Mouse (Mus musculus) c-Kit-positive CD71-positive TER-119-negative erythroid progenitor cells, embryonic 14.5 days (primary cell): ENCODE data around the gene Col4a3bp.

Experiments
- DNase-seq: peaks from one replicate; pipeline ENCODE4 v3.0.0-alpha.2; 2013; ENCODE audit warnings: low read depth

Col4a3bp gene

DNA sequence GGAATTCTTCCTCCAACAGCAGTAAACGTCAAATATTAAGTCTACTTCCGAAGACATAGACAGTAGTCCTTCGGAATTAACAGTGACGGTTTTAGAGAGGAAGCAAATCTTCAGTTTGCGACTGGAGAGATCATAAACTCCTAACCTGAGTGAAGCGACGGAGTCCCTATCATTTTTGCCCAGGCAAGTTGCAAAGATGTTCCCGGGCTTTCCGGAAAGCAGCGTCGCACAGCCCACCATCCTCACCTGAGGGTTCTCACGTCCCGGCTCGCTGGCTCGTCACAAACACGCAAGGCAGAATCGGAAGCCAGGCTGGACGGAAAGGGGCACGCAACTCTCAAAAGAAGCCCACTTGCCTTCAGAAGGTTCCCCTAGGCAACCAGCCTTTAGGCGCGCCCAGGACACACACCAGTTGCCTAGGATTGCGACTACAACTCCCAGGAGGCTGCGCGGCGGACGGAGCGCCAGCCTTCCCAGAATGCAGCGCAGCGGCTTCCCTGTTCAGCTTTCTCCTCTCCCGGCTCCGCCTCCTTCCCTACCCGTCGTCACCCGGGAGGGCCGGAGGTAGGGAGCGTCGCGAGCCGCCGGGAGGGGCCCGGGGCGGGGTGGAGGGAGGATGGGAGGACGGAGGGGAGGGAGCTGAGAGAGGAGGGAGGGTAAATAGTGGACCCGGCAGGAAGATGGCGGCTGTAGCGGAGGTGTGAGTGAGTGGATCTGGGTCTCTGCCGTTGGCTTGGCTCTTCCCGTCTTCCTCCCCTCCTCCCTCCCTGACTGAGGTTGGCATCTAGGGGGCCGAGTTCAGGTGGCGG lies at the start of gene Col4a3bp, which contains the start of gene Polk:
TSS of gene Col4a3bp (plus strand) at position 538 of the 809 bp plus-strand sequence.
TSS of gene Polk (minus strand) at position 499 of the 809 bp plus-strand sequence.
- peak; percentile 97 for DNase-seq

DNA sequence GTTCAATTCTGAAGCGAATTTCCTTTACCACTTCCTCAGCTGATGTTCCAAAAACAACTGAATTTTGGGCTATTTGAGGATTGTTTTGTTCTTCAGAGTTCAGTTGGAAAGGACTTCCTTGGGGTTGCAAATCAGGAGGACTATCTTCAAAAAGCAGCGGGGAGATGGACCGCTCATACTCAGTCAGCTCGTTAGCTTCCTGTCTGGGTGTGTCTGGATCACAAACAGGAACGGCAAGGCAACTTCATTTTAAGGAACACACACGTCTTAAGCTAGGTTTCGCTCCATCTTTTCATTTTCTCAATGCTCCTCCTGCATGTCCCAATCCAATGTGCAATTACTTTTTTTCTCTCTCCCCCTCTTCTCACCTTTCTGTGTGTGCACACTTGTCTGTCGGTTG lies 45.8 kb upstream of the Col4a3bp start:
- DNase-seq, result no peak

DNA sequence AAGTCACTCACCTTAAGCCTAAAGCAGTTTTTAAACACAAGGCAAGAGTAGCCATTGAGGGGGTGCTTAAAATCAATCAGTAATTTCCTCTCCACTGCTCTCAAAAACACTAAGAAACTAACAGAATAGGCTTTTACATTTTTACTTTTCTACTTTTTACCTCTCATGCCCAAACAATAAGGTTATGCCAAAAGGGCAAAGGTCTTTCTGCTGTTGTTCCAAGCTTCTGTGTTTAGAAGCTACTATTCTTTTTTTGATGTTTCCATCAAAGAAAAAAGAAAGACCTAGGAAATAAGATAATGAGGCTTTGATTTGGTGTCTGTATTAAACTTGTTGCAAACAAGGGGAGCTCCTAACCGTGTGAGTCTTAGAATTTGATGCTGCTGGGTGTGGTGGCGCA lies 42.5 kb upstream of the Col4a3bp start:
- DNase-seq, result no peak

DNA sequence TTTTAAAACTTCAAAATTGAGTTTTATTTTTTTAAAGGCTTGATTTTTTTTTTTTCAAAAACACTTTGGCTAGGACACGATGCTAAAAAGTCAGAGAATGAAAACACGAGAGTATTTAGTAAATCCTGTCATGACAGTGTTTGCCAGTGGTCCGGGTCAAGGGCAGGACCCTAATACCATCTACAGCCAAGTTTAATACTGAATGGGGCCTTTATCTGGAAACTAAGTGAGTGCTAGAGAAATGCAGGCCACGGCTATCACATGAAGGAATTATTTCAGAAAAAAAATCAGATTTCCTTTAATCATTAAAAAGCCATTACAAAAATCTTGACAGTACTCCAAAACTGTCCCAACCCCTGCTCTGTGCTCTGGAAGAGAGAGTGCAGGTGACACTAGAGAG lies 36.8 kb upstream of the Col4a3bp start:
- no peak for DNase-seq

DNA sequence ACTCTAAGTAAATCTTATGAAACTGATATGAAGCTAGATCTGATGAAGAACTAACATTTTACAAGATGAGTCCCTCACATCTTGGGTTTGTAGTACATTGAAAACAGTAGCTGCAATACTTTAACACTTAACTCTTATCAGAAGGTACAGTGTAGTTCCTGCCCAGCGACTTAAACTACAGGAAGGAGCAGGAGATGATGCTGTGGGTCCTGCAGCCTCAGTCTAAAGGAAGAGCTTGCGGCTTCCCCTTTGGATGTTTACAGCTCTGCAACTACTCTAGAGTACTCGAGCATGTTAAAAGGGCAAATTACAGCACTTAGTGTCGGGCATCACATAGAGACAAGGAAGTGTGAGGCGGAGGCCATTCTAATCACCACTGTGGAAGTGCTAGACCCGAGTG lies 36.1 kb upstream of the Col4a3bp start:
- no peak for DNase-seq

DNA sequence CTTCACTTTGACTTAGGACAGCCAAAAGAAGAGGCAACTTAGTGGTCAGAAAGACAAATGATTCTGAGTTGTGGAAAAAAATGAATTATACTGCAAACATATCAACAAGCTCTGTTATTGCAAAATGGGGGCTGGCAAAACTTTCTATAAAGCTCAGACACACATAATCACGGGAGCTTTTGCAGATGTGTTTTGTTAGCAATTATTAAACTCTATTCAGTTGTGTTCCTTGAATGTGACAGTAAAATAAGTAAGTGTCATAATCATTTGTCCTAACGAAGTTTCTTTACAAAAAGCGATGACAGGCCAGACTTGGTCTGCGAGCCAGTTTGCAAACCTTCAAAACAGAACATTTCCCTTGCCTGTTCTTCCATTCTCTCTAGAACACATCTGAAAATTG lies 34.9 kb upstream of the Col4a3bp start:
- no peak for DNase-seq

DNA sequence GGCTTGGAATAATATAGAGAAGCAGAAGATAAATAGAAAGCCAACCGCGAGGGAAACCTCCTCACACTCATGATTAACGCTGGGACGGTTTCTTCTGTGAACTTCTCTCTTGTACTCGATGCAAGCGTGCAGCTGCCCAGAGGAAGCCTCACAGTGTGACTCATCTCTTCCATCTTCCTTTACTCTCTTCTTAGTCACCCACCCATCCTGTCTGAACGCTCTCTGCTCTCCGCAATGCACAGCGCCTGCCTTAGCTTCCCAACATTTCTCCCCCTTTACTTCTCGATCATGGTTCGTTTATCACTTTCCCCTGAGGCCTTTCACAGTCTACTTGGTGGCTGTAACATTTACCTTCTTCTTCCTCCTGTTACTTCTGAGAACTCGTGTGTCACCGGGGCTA lies 31.8 kb upstream of the Col4a3bp start:
- no peak for DNase-seq

DNA sequence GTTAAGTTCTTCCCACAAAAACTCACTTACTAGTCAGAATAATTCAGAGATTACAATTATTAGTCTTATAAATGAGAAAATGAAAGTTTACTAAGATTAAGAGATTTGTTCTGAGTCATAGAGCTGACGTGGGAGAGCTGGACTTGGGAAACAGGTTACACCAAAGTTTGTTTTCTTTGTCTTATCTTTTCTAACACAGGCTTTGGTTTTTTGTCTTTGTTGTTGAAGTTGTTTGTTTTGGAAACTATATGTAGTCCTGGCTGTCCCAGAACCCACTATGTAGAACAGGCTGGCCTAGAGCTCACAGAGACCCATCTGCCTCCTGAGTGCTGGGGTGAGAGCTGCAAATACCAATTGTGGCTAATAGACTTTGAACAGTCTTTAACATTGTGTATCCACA lies 31.2 kb upstream of the Col4a3bp start:
- DNase-seq, result no peak

DNA sequence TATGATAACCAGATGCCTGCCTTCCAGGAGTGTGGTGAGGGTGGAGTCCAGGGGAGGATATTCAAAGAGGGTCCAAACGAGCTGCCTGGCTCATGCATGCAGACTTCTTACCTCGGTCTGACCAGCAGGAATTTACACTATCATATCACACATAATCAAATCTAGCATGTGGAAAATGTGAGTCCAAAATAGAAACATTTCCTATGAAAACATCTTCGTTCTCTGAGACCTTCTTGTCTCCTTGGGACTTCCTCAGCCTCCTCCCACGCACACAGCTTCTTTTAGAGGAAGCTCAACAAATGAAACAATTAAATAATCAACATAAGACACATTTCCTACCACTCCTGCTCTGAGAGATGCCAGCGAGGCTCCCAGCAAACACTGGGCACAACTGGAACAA lies 30.5 kb upstream of the Col4a3bp start:
- no peak for DNase-seq

DNA sequence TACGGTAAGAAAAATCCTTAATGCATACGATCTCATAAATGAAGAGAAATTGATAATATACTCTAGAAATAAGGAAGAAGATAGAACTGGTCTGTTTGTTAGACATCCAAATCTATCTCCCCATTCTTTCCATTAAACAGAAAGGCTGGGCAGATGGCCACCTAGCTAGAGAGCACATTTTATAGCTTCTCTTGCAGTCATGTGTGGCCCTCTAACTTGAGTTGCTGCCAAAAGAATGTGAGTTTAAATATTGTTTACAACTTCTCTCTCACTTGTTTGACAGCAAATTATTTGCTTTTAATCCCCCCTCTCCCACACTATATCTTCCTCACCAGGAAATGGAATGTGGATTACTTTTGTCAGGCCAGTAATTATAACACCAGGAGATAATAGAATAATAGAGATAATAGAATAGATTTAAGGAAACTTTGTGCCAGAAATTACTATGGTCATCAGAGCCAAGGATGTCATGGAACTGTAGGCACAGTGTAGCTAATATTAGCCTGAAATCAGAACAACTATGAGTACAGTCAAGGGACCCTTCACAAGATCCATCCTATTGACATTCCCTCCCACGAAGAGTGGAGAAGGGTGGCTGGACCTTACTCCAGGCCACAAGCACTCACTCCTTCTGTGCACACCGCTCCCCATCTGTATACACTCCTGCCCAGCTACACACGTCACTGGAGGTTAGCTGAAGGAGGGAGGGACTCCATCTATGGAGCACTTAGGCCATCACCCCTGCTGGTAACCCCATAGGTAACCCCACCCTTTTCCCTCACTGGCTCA lies 28.1 kb upstream of the Col4a3bp start:
- no peak for DNase-seq

DNA sequence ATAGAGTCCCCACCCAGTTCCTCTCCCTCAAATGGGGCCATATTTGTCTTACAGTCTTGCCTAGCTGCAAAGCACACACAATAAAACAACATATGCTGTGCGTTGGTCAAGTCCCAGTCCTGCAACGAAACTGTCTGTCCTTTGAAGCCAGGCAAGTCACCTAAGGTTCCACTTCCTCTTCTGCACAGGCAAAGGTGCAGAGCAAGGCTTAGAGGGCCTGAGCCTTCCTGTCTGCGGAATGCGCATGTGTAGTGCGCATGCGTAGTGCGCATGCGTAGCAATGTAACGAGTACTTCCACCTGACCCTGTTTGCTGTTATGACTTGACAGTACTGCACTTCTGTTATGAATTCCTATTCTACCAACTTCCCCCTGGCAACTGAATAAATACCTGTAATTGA lies 26.2 kb upstream of the Col4a3bp start:
- DNase-seq, result no peak

DNA sequence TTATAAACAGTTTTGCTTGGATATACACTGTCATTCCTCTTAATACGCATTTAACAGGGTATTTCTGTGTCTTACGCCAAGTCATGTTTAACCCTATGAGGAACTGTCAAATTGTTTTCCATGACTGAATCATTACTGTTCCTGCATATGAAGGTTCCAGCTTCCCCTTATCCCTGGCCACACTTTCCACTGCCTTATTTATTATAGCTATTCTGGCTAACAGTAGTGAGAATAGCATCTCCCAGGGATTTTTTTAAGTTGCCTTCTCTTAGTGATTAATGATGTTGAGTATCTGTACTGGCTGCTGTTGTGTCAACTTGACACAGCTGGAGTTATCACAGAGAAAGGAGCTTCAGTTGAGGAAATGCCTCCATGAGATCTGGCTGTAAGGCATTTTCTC lies 25.1 kb upstream of the Col4a3bp start:
- no peak for DNase-seq

DNA sequence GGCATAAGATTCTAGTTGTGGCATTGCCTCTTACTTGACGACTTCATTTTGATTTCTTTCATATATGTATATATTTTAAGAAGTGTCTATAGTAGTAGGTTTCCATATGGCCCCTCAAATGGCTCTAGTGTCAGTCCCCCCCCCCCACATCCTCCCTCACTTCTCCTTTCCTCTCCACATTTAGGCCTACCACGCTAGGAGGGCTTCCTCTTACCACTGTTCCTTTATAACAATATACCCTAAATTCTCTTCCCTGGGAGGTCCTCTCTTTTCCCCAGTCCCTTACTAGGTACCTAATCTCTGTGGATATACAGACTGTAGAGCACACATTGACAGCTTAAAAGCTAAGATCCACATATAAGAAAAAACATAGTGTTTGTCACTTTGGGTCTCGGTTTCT lies 21.1 kb upstream of the Col4a3bp start:
- DNase-seq, result no peak

DNA sequence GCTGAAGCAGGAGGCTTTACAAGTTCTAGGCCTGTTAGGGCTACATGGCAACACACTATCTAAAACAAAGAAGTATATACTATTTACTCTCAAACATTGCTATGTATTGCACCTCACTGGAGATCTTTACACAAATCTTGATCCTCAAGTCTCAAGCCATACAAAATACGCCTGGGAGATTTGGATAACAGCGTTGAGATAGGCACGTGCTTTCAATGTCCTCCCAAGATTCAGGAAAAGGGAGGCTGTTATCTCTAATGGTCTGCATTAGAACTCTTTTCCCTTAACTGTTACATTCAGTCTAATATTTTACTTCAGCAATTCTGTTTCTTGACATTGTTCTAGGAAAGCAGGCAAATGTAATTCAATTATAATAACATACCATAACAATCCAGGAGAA lies 15.4 kb upstream of the Col4a3bp start:
- no peak for DNase-seq

DNA sequence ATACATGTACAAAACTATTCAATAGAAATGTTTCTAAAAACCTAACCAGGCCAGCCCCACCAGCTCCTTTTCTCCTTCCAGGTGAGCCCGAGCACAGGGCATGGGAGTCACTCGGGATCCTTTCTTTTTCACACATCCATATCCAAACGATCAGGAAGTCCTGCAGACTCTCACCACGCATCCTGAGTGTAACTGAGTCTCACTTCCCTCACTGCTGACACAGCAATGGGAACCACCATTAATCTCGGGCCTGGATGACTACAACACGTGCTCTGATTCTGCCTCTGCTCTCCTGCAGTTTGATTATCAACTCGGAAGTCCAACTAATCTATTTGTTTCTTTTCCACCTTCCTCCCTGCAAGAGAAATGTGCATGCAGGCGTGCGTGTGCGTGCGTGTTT lies 14.6 kb upstream of the Col4a3bp start:
- DNase-seq, result no peak

DNA sequence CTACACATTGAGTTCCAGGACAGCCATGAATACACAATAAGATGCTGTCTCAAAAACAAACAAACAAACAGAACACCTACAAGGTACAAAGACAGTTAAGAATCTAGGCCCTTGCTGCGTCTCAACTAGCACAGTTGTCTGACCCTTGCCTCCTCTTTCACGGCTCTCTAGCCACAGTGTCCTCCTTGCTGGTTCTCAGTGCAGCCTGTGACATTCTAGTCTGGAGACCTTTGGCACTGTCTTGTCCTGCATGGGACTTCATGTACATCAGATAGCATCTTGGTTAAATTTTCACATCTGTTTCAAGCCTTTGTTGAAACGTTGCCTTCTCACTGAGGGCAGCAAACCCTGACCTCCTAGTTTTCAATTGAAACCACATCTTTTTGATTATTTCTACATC lies 13.6 kb upstream of the Col4a3bp start:
- DNase-seq, result no peak

DNA sequence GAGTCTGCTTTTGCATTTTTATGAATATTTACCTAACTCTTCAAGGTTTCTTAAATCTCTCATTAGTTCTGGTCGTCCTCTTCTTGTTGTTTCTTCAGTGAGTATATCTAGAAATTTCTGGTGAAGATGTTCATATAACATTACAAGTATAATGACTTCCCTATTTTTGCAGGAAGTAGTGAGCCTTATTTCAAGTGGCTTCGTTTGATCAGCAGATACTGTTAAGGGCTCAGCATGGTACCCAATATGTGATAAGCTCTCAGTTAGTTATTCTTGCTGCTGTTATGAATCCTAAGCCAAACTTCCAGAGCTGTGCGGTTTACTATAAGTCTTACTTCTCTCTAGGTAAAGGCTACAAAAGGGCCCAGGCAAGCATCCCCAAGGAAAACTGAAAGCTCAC lies 12.9 kb upstream of the Col4a3bp start:
- DNase-seq, result no peak

DNA sequence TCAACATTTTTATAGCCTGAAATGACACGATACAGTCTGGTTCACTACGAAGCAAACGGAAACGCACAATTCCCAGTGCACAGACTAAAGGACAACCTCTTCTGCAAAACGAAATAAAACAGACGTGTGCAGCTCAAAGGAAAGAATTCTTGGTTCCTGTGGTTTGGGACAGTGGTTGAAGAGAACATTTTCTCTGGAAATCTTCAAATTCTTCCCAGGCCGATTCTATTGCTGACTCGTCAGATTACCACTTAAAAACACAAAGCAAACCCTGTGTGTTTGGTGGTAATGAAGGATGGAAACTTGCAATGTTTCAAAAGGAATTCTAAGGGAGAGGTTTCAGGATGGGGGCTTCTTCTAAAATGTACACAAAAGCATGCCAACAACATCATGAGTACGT lies 12.4 kb upstream of the Col4a3bp start:
- DNase-seq, result no peak

DNA sequence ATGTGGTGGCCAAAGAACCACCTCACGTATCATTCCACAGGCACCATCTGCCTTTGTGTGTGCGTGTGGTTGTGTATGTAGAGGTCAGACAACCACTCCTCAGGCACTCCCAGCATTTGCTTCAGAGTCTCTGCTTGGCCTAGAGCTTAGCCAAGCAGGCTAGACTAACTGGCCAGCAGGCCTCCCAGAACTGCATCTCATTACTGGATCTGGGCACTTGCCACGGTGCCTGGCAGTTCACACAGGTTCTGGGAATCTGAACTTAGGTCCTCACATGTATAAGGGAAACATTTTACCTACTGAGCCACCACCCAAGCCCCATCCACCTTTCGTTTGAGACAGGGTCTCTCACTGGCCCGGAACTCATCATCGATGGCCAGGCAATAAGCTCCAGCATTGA lies 10.2 kb upstream of the Col4a3bp start:
- no peak for DNase-seq

DNA sequence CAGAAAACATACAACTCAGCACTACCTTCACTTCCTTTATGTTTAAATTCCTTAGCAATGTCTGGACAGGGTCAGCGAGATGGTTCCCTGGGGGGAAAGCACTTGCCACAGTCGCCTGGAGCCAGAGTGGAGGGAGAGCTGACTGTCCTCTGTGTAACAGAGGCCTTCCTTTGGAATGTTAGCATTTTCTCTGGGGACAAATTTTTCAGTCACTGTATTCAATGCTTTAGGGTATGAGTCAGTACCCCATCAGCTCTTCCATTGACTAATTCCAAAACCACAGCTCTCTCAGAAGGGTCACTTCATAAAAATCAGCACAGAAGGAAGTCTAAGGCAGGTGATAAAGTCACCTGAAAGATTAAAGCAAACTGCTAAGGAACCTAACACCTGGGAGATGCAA lies 8.7 kb upstream of the Col4a3bp start:
- DNase-seq, result no peak

DNA sequence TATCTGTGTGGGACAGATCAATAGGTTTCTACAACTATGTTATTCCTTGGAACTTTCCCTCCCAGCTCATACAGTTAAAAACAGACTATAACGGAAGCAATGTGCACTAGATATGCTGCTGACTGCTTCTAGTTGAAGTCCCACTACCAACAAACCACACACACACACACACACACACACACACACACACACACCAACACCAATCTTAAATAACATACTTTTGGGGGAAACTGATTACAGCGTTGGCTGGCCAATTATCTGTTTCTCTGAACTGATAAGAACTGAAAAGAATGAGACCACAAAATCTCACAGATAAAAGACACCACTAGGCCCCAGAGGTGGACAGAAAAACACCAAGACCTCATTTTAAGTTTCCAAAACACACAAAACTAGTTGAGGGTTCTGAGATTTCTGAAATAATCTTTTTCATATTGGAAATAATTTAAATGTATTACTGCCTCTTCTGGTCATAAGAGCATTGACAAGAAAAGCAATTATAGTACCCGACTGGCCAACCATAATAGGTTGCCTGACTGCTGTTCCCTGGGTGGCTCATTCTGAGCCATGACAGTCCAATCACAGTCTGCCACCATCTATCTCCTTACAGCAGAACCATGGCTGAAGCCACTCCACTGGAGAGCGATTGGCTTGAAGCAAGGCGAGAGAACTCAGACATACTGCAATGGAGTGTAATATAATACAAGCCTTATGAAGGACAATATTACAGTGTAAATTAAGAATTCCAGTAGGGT lies 5.4 kb upstream of the Col4a3bp start:
- DNase-seq, result no peak

DNA sequence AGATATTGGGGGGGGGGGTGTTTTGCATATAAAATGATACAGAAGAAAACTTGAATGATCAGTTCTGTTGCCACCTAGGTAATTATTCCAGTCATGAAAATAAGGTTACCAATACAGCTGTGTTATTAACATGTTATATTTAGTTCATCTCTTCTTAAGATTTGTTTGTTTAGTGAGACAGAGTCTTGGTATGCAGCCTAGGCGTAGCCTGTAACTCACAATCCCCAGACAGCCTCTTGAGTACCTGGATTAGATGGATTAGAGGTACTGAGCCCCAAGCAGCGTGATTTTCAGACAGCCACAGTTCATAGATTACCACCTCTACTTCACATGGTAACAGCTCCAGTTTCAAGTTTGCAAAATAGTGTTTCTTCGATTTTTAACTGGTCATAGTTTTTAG lies 4.3 kb upstream of the Col4a3bp start:
- DNase-seq, result no peak

DNA sequence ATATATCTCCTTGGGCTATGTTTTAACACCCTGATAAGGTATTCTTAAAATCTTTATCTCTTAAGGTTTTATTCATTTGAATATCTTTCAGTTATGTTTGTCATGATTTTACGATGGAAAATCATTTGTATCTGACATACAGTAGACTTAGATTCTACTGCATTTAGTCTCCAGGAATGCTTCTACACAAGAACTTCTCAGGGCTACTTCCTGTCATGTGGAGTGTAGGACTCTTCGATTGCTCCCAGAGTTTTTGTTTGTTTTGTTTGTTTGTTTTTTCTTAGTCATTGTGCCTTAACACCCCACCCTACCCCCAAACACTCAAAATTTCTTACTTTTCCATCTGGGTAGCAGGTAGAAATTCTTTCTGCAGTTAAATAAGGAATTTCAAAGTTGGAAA lies 1.0 kb upstream of the Col4a3bp start:
- DNase-seq, result no peak
